Mouse (Mus musculus): ENCODE measurements around the gene Rps6ka1. TPM values are rescaled to one million over a fixed set of nuclear protein-coding genes. Genes with fewer than 3 reads are reported as not detected.
"Not testable (repeated sequence)": the region's sequence is repeated elsewhere in the genome, so short reads cannot be mapped to it uniquely, and the experiment has no call there.

Rps6ka1 gene
- total RNA-seq (2022) = 1 to 10 TPM; 4.0 to 6.5 (median 4.7) TPM

DNA sequence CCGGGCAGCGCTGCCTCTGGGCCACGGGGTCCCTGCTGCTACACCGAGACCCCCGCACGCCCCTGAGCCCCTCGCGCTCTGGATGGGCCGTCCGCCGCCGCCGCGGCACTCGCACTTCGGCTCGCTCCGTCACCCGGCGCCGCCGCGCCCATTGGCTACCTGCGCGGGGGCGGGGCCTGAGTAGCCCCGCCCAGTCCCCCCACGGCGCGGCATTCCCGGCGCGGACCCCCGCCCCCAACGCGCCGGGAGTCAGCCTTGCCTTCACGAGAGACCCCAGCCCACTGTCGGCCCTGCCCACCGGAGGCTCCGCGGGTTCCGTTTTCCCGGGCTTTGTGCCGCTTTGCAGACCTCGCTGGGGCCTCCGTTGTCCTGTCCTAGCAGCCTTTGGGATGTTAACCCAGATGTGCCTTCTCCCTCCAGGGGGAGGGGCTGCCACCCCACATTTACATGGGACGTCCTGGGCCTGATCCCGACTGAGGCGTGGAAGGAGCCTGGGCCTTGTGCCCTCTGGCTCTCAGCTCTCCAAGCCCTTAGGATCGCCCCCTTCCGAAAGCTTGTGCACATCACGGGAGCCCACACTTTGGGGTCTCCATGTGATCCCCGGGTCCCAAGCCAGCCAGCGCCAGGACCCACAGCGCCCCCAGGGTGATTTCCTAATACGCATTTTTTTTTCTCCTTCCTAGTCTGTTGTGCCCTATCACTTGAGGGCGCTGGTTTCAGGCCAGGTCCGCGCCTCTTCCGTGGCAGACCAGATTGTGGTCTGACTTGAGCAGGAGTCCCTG, at the start of gene Rps6ka1:
Gene Rps6ka1 (minus strand): TSS at position 126 of the 782 bp plus-strand sequence.
- DNase-seq (ENCODE audit: low spot score) = peak; percentile 44

- no peak for DNase-seq (ENCODE audit: low spot score)
Observed at GRCm38 (mm10) chr4:133931785-133932184, 44.2 kb upstream of the Rps6ka1 start.

DNA sequence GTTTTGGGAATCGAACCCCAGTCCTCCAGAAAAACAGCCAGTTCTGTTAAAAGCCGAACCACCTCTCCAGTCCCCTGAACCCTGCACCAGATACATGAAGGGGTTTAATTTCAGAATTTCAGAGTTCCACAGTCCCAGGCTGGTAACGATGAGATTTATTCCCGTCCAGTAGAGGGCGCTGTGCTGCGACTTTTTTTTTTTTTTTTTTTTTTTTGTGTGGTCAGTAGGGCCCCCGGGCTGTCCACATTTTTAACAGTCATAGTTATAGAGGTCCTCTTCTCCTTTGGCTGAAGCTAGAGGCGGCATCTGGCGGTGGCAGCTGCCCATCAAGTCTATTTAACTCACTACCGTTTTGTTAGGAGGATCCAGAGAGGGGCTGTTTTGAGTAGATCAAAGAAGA, 43.8 kb upstream of the Rps6ka1 start:
- no peak for DNase-seq (ENCODE audit: low spot score)

- no peak for DNase-seq (ENCODE audit: low spot score)
Observed at GRCm38 (mm10) chr4:133929278-133929670, 41.7 kb upstream of the Rps6ka1 start.

- no peak for DNase-seq (ENCODE audit: low spot score)
Observed at GRCm38 (mm10) chr4:133928576-133929277, 41.1 kb upstream of the Rps6ka1 start.

DNA sequence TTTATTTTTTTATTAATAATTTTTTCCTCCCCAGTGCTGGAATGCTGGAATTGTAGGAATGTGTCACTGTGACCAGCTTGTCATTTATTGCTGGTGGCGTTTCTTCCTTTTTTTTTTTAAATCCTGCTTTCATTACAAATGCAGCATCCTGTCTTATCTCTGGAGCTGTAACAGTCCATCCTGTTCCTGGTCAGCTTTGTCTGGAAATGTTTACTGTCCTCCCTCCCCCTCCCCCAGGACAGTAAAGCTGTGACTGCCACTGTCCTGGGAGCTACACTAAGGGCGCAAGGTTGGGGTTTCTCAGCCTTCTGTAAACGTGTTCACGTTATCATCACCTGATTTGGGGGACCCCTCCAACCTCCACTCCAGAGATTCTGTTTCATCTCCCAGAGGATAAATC, 37.6 kb upstream of the Rps6ka1 start:
- DNase-seq (ENCODE audit: low spot score) = no peak

GRCm38 (mm10) chr4:133923743-133924142, 36.1 kb upstream of the Rps6ka1 start:
- no peak for DNase-seq (ENCODE audit: low spot score)

GRCm38 (mm10) chr4:133918093-133918825, 30.7 kb upstream of the Rps6ka1 start:
- peak; percentile 83 for DNase-seq (ENCODE audit: low spot score)

- DNase-seq (ENCODE audit: low spot score) = no peak
Observed at GRCm38 (mm10) chr4:133911983-133912382, 24.4 kb upstream of the Rps6ka1 start.

DNA sequence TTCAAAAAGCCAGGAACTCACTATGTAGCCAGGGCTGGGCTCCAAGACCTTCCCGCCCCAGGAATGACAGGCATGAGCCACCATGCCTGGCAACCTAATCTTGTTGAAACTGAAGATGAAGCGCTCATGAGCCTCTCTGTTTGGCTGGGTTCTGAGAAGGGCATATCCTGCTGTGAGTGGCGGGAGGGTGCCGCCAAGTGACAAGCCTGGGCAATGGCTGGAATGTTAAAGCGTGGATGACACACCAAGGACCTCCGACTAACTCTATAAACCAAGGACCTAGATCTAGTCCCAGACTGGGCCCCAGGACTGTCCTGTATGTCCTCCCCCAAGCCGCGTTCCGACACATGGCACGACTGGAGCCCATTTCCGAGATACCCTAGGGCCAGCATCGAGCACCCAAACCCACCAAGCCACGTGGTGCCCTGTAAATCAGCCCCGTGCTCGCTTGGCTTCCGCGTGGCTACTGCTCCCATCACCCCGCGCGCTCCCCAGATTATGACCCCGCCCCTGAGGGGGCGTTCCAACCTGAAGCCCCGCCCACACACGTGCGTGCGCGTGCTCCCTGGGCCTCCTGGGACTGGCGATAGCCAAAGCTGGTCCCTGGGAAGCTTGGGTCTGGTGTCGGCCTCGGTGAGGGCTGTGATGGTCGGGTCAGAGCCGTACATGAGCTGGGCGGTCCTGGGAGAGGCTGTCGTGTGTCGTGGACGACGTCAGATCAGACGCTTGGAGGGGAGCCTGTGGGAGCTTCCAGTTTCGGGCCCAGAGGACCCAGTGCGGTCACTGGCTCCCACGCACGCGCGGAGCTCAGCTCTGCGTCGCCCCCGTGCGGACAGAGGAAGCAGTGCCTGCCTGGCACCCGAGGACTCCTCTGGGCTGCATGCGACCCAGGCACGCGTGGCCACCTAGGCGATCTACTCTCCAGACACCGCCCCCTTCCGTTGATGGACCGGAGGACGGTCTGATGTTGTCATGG, 22.9 kb upstream of the Rps6ka1 start:
- DNase-seq (ENCODE audit: low spot score) = peak; percentile 93

DNA sequence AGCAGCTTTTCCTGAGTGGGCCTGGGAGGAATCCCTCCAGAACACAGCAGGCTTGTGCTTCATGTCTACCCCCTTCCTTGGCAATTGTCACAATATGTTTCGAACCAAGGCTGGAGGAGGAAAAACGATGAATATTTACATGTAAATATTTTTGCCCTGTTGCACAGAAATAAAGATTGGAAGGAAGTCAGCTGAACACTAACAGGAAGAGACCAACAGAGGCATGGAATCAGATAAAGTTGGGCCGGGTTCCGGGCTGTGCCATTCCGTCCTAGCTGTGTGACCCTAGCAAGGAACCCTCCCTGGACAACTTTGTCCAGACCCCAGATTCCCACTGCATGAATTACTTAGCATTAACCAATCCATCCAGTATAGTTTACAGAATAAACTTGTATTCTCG, 20.5 kb upstream of the Rps6ka1 start:
- DNase-seq (ENCODE audit: low spot score) = no peak

DNA sequence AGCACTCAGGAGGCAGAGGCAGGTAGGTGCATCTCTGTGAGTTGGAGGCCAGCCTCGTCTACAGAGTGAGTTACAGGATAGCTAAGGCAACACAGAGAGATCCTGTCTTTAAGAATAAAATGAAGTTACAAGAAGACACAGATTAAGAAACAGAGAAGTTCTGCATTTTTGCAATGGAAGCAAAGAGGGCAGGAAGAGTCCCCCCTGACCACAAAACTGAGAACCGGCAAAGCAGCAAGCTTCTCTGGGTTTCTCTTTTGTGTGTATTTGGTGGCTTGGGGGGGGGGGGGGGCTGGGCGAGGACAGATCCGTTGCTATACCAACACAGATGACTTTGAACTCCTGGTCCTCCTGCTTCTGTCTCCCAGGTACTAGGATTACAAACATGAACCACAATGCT, 19.5 kb upstream of the Rps6ka1 start:
- no peak for DNase-seq (ENCODE audit: low spot score)

- DNase-seq (ENCODE audit: low spot score) = not testable (repeated sequence)
Observed at GRCm38 (mm10) chr4:133906336-133906735, 18.7 kb upstream of the Rps6ka1 start.

- DNase-seq (ENCODE audit: low spot score) = no peak
Observed at GRCm38 (mm10) chr4:133905167-133905566, 17.6 kb upstream of the Rps6ka1 start.

GRCm38 (mm10) chr4:133904326-133904725, 16.7 kb upstream of the Rps6ka1 start:
- no peak for DNase-seq (ENCODE audit: low spot score)

DNA sequence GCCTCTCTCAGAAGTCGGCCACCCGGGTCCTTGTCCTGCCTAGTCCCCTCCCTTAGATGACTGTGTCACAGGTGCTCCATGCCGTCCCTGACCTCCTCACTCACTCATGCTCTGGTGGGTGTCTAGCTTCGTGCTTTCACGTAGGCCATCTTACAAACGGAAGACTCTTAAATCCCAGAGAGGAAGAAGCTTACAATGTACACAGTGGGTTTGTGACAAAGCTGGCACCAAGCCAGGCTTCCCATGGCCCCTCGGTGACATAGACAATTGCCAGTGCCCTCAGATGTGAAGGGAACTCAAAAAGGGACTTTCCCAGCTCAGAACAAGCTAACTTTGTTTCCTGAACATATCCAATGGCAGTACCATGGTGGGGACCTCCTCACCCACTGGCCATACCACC, 15.8 kb upstream of the Rps6ka1 start:
- DNase-seq (ENCODE audit: low spot score) = no peak

DNA sequence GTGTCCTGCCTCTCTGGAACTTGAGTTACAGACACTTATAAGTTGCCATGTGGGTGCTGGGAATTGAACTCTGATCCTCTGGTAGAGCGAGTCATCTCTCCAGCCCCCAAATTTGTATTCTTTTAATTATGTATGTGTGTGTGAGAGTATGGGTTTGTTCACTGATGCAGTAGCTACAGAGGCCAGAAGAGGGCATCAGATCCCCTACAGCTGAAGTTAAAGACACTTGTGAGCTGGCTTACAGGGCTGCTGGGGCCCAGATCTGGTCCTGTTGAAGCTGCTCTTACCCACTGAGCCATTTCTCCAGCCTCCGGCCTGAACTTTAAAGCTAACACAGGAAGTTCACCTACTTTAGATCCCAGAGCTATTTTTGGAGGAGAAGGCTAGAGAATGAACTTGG, 14.9 kb upstream of the Rps6ka1 start:
- DNase-seq (ENCODE audit: low spot score) = no peak

DNA sequence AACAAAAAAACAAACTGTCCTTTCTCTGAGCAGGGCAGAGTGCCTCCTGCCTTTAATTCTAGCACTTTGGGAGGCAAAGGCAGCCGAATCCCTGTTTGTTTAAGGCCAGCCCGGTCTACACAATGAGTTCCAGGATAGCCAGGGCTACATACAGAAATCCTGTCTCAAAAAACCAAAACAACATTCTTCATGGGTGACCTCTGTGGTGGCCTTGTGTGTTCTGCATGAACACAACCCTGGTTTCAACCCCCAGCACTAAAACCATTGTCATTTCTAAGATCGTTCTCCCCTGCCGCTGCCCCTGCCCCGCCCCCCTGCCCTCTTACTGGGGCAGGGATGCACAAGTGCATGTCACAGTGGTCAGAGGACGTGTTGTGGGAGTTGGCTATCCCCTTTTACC, 13.3 kb upstream of the Rps6ka1 start:
- no peak for DNase-seq (ENCODE audit: low spot score)

DNA sequence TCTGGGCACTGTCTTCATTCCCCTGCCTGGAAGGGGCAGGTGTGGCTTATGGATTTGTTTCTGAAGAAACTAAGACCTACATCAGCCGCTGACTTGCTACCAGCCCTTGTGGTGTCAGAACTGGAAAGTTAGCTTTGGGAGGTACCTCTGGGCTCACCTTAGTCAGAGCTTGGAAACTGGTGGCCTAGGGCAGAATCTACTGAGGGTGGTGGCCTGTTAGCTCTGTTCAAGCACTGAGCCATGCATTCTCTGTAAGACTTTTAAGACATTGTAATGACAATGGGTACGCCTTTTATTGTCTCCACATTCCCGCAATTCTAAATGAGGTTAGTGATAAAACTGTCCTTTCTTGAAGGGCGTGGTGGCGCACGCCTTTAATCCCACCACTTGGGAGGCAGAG, 12.8 kb upstream of the Rps6ka1 start:
- no peak for DNase-seq (ENCODE audit: low spot score)

- DNase-seq (ENCODE audit: low spot score) = no peak
Observed at GRCm38 (mm10) chr4:133899241-133899800, 11.7 kb upstream of the Rps6ka1 start.

- DNase-seq (ENCODE audit: low spot score) = no peak
Observed at GRCm38 (mm10) chr4:133898151-133898550, 10.6 kb upstream of the Rps6ka1 start.

Data from heart, adult 8-10 months (tissue).